Mouse (Mus musculus): ENCODE measurements at regions not wholly inside any gene's neighbourhood (a gene's known extent, or its start where the extent isn't known, plus 50 kb on each side); places are given as distances from the start of the nearest gene placed in this dataset.

DNA sequence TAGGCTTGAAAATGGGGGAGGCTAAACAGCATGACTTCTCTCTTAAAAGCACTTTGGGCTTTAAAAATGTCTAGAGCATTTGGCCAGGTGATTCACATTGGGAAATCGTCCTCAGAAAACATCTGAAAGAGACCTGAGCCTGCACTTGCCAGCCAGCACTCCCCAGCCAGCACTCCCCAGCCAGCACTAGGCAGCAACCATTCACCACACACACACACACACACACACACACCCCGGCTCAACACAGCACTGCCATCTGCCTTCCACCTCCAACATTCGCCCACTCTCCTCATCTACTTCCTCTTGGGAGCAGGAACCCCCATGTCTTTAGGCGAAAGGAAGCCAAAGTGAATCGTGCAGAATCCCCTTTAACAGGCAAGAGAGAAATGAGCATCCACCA lies 85.4 kb downstream of the Atp23 start:
- no peak for DNase-seq

GRCm38 (mm10) chr10:126814968-126815367 lies 86.2 kb downstream of the Atp23 start:
- intact Hi-C loops (cut with DNase I): no loop called here
- no peak for DNase-seq

More for the DNA sequence above, 85.4 kb downstream of the Atp23 start:
- intact Hi-C loops (cut with DNase I): no loop called here

DNA sequence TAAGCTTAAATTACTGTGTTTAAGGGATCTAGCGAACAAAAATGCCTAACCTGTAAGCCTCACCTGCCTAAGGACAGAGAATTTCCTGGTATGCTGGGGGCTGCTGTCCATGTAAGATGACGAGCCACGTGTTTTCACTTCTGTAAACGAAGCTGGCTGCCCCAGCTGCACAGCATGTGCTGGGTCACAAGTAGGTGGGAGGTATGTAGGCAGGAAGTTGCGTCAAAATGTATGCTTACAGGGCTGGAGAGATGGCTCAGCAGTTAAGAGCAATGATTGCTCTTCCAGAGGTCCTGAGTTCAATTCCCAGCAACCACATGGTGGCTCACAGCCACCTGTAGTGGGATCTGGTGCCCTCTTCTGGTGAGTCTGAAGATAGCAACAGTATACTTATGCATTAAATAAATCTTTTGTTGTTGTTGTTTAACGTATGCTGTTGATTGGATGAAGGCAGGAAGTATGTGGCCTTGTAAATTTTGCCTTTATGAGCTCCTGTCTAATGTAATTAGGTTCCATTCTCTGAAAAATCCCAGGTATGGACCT lies 88.0 kb downstream of the Atp23 start:
- intact Hi-C loops (cut with DNase I): no loop called here
- no peak for DNase-seq

DNA sequence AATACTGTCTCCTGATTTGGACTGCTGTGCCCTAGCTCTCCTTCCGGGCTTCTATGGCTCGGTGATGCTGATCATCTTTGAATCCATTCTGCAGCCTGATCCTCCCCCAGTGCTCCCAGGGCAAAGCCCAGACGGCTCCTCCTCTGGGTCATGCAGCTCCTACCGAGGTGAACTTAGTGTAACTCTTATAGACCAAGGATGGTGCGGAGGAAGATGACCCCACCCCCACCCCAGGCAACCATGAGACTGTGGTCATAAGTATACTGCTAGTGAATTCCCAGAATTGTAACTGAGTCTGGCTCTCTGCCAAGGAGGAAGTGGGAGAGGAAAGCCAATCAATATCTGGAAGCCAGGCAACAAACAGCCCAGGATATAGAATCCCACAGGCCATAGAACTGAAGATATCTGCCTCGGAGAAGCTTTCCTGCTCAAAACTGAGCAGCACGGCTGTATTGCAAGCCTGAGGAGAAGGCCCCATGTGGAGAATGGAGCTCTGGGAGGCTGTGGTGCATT lies 88.9 kb downstream of the Atp23 start:
- intact Hi-C loops (cut with DNase I): no loop called here

DNA sequence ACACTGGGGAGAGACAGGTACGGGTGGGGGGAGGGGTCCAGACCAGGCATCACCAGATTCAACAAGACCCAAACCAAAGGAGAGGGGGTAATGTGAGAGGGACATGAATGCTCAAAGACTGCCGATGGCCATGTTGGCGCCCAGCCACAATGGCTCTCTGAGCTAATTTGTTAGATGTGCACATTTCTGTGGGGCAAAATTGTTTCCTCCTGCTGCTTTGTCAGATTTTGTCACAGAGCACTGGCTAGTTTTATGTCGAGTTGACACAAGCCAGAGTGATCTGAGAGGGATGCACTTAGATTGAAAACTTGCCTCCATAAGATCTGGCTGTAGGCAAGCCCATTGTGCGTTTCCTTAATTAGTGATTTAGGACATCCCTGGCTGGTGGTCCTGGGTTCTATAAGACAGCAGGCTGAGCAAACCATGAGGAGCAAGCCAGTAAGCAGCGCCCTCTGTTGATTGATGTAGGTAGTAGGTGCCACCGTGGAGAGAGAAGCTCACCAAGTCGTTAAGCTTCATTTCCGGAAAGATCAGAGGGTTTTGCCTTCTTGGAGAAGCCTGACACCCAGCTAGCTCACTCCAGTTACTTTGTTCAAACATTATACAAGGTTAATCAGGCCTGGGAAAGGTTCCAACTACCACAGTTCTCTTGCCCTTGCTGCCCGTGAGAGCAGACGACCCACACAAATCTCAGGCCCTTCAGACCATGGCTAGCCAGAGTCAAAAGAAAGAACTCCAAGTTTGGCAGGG lies 90.6 kb downstream of the Atp23 start:
- intact Hi-C loops (cut with DNase I): no loop called here
- DNase-seq: no peak

More for the DNA sequence above, 88.9 kb downstream of the Atp23 start:
- DNase-seq: no peak

DNA sequence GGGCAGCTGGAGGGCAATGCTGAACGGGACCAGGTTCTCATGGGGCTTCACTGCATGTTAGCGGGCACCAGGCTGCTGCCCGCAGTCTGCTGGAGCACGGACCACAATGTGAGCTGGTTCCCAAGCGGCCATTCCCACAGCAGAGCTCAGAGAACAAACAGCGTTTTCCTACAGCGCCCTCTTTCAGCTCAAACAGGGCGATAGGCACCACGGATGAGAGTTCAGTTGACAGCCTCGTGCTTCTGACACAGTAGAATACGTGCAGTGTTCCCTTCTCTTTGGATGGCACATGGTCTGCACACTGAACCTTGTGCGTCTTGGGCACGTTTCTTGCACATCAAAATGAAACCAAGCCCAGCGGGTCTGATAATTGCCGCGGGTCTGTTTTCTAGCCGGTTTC lies 91.6 kb downstream of the Atp23 start:
- intact Hi-C loops (cut with DNase I): no loop called here
- DNase-seq: no peak

DNA sequence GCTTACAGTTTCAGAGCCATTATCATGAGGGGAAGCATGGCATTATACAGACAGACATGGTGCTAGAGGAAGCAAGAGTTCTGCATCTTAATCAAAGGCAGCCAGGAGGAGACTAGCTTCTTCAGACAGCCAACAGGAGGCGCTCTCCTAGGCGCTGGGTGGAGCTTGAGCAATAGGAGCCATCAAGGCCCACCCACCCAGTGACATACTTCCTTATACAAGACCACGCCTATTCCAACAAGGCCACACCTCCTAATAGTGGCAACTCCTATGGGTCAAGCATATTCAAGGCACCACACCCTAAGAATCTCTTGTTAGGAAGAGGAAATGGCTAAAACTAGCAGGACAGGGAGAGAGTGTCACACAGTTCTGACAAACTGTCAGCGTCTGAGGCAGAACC lies 94.3 kb downstream of the Atp23 start:
- intact Hi-C loops (cut with DNase I): no loop called here
- no peak for DNase-seq

DNA sequence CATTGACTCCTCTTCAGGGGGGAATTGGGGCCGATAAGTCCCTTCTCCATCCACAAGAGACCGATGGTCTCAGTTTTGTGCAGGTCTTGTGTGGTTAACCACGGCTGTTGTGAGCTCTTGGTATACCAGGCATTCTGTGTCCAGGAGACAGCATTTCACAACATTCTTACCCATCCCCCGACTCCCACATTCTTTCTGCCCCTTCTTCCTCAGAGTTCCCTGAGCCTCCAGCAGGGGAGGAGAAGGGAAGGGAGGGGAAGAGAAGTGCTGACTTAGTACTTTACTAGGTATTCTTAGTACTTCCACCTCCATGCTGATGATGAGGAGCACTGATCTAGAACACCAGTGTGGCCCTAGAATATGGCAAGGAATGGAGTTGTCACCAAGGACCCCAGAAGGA lies 98.4 kb downstream of the Atp23 start:
- DNase-seq: no peak
- intact Hi-C loops (cut with DNase I): no loop called here

DNA sequence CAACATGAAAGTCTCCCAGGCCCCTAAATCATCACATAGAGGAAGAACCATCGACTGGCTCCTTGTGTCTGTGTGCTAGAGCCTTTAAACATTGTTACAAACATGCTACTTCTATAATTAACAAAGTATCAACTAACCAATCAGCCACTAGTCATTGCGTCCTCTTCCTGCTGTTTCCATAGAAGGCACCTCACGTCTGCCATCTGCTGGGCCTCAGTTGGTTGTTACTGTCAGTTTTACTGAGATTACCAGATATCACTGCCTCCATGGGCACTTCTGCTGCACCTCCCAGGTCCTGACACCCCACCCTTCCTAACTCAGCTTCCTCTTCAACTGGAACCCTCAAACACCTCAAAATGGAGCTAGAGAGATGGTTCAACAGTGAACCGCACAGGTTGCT lies 101.8 kb downstream of the Atp23 start:
- intact Hi-C loops (cut with DNase I): no loop called here
- no peak for DNase-seq

DNA sequence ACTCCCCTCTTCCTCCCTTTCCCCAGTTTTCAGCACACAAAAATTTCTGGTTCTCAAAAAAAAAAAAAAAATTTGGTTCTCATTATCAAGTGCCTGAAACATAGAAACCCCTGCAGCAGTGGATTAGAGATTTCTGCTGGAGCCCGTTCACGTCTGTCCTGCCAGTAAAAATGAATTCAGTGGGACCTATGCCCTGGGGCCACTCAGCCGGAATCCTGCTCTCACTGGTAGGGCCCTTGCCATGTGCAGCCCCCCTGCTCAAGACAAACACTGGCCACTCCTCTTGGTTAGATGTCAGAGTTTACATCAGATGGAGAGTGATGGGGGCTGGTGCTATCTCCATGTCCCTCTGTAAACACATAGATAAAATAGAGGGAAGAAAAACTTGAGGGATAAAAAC lies 108.0 kb downstream of the Atp23 start:
- DNase-seq: no peak

GRCm38 (mm10) chr10:126792371-126792835 lies 108.8 kb downstream of the Atp23 start:
- DNase-seq: no peak
- intact Hi-C loops (cut with DNase I): no loop called here

More for the DNA sequence above, 108.0 kb downstream of the Atp23 start:
- intact Hi-C loops (cut with DNase I): no loop called here

DNA sequence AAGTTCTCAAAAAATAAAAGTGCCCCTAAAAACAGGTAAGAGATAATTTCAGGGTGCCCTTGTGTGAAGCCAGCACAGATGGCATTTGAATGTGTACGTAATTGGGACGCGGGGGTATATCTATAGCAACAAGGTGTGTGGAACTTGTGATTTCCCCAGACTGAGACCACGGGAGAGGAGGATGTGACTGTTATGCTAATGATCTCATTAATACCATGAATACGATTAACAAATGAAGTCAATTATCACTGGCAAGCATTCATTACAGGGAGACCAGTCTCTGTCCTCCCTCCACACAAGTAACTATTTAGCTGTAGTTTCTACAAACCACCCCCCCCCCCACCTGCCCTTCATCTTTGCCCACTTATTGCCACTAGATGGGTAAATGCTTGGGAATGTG lies 112.9 kb downstream of the Atp23 start:
- DNase-seq: no peak
- intact Hi-C loops (cut with DNase I): no loop called here

DNA sequence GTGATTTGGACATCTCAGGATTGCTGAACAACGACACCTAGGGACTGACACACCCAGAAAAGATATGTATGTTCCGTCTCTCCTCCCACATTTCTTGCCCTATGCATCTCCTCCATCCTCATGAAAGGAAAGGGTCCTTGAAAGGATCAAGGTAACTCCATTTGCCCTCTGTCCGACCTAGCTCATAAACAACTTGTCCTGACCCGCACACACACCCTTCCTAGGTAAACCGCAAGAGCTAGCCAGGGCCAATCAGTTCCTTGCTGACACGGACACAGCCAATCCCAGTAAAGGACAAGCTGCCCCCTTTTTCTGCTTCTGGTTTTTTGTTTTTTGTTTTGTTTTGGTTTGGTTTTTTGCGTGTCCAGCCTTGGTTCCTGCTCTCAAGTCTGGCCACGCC lies 118.0 kb downstream of the Atp23 start:
- intact Hi-C loops (cut with DNase I): no loop called here
- no peak for DNase-seq

DNA sequence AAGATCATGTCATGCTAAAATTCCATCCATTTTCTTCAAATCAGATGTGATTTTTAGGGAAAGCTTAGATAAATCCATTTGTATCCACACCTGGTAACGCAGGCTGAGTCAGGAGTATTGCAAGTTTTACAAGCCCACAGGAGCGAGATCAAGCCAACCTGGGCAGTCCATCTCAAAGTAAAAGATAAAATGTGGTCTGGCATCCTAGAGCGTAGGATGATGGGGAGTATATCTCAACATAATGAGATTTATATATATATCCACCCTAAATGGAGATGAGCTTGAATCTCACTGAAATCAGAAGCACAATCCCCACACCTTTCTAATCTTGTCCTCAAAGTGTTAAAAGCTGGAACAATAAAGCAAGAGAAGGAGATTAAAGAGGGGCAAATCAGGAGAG lies 124.6 kb downstream of the Atp23 start:
- DNase-seq: no peak
- intact Hi-C loops (cut with DNase I): no loop called here

- intact Hi-C loops (cut with DNase I): no loop called here
- DNase-seq: no peak
Observed at GRCm38 (mm10) chr10:126775946-126776345, 125.2 kb downstream of the Atp23 start.

DNA sequence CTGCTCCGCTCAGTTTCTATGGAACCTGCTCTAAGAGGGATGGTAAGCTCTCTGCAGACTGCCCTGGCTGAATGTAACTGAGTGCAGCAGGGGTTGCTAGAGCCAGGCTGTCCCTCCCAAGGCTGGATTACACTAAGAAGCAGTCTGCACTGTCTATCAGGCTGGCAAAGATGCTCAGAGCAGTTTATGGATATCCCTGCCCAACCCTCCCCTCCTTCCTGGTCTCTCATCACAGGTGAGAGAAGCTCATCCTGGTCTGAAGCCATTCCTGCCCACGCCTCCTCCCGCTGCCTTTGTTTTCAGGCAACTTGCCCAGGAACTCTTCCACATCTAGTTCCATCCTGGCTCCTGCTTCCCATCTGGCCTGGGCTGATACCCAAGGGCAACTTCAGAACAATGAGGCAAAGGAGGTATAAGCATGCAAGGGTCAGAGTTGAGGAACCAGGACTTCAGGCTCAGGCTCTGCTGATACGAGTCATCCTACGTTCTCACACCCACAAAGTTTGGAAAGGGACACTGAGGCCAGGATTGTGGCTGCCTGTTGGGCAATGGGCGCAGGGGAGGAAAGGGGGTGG lies 130.6 kb downstream of the Atp23 start:
- no peak for DNase-seq
- intact Hi-C loops (cut with DNase I): no loop called here

GRCm38 (mm10) chr10:126765648-126766047 lies 135.5 kb downstream of the Atp23 start:
- intact Hi-C loops (cut with DNase I): no loop called here

DNA sequence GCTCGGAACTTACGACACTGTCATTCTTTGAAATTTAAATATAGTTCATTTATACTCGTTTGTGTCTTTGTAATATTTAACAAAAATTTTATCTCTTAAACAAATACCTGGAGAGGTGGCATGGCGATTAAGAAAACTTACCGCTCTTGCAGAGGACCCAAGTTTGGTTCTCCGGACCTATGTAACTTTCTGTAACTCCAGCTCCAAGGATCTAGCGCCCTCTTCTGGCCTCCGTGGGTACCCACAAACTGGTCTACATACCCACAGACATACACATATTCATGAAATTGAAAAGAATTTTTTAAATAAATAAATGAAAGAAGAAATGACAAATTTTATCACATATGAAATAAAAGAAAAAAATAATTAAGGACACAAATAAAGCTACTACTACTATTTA lies 136.4 kb downstream of the Atp23 start:
- no peak for DNase-seq
- intact Hi-C loops (cut with DNase I): no loop called here

More at GRCm38 (mm10) chr10:126765648-126766047, 135.5 kb downstream of the Atp23 start:
- DNase-seq: no peak

DNA sequence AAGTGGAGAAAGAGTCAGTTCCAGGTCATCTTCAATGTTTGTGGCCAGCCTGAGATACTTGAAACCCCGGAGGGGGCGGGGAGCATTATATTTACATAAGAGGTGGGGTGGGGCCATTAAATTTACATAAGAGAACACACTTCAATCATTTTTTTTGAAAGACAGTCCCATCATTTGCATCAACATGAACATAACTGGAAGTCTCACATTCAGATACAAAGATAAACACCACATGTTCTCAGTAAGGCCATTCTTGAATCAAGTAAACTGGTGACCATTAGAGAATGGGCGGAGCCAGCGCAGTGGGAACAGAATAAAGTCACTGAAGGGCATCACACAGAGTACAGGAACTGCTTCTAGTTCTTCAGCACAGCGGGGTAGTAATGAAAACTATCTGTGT lies 137.2 kb downstream of the Atp23 start:
- no peak for DNase-seq
- intact Hi-C loops (cut with DNase I): no loop called here

DNA sequence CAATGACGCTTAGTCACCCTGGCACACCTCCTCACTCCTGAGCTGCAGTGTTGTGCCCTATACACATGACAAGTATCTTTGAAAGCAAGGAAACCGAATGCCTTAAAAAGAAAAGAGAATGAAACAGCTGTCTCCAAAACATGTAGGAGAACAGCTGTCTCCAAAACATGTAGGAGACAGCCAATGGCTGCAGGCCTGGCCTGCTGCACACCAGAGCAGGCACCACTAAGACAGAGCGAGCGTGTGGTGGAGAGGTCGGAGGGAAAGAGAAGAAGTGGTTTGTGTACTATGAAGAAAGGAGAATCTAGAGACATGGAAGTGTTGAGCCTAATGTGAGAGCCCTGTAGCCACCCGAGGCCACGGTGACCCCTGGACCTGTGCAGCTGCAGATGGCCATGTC lies 142.5 kb downstream of the Atp23 start:
- intact Hi-C loops (cut with DNase I): no loop called here
- no peak for DNase-seq

- no peak for DNase-seq
- intact Hi-C loops (cut with DNase I): no loop called here
Observed at GRCm38 (mm10) chr10:126753201-126753600, 148.0 kb downstream of the Atp23 start.

GRCm38 (mm10) chr10:126752699-126753098 lies 148.5 kb downstream of the Atp23 start:
- DNase-seq: no peak
- intact Hi-C loops (cut with DNase I): no loop called here

All from heart, postnatal 36 days (tissue).